Mouse (Mus musculus): ENCODE measurements around the gene Txnrd3. TPM values are rescaled to one million over a fixed set of nuclear protein-coding genes. Genes with fewer than 3 reads are reported as not detected.
A peak's percentile ranks its signal among the peaks of the same experiment; 100 is the strongest.

Gene Txnrd3
- total and polyA plus RNA-seq, 3 experiments = 10.5 to 15.3 (median 13.5) TPM

GRCm38 (mm10) chr6:89679291-89679835, 35.6 kb downstream of the Txnrd3 start:
- Histone ChIP-seq H3K4me3 (no peak overlapping the region), H3K27ac (no peak overlapping the region), H3K4me1 (ENCODE audit: control insufficient read depth, insufficient read depth, low read length) (0 out of 2 replicates have a peak, but pooled peaks cover 1% of the 10 kb centered on the region), H3K27me3 (ENCODE audit: control insufficient read depth, insufficient read depth, low read length) (no peaks in the 10 kb centered on the region), H3K79me2 (replicated peaks; ENCODE audit: control insufficient read depth, insufficient read depth, low read length) (no peaks in the 10 kb centered on the region), H3K36me3 (ENCODE audit: control insufficient read depth, insufficient read depth, low read length) (no peaks in the 10 kb centered on the region), H3K9ac (ENCODE audit: low read depth, low read length) (no peak overlapping the region)
- peak; percentile 51 to 72 for DNase-seq
- WGBS = 20% methylated on average over 10 of the region's 10 CpGs
- intact Hi-C loops (cut with DNase I) = no loop called here
- no peak for TF ChIP-seq POLR2A (IDR thresholded peaks at IDR 0.05; ENCODE audit: insufficient read depth, low read depth, low read length)
- peak; percentile 97 for TF ChIP-seq CTCF (IDR thresholded peaks at IDR 0.05)
- 0 out of 2 replicates have a peak, but pooled peaks have one; percentile 19 for TF ChIP-seq EP300 (IDR thresholded peaks at IDR 0.05; ENCODE audit: insufficient read depth, low read depth, low read length)

GRCm38 (mm10) chr6:89680155-89680554, 36.4 kb downstream of the Txnrd3 start:
- 13% methylated on average over 8 of the region's 8 CpGs for WGBS

GRCm38 (mm10) chr6:89684231-89684630, 40.4 kb downstream of the Txnrd3 start:
- Histone ChIP-seq H3K27ac (no peak overlapping the region), H3K27me3 (ENCODE audit: control insufficient read depth, insufficient read depth, low read length) (no peaks in the 10 kb centered on the region), H3K4me3 (no peak overlapping the region), H3K4me1 (ENCODE audit: control insufficient read depth, insufficient read depth, low read length) (0 out of 2 replicates have a peak, but pooled peaks cover 1% of the 10 kb centered on the region), H3K79me2 (replicated peaks; ENCODE audit: control insufficient read depth, insufficient read depth, low read length) (no peaks in the 10 kb centered on the region), H3K9ac (ENCODE audit: low read depth, low read length) (no peak overlapping the region), H3K36me3 (ENCODE audit: control insufficient read depth, insufficient read depth, low read length) (no peaks in the 10 kb centered on the region)
- WGBS = 24% methylated on average over 1 of the region's 1 CpGs
- intact Hi-C loops (cut with DNase I) = loop anchor here (10.0 kb wide), 4 partner anchors 301 to 891 kb away; partner anchors contain the start of genes Cfap100 and Chst13
- TF ChIP-seq CTCF (IDR thresholded peaks at IDR 0.05) (peak; percentile 47), EP300 (IDR thresholded peaks at IDR 0.05; ENCODE audit: insufficient read depth, low read depth, low read length) (no peak)
- DNase-seq = no peak

More at GRCm38 (mm10) chr6:89680155-89680554, 36.4 kb downstream of the Txnrd3 start:
- Histone ChIP-seq H3K36me3 (ENCODE audit: control insufficient read depth, insufficient read depth, low read length) (no peaks in the 10 kb centered on the region), H3K27ac (no peak overlapping the region), H3K27me3 (ENCODE audit: control insufficient read depth, insufficient read depth, low read length) (no peaks in the 10 kb centered on the region), H3K4me3 (no peak overlapping the region), H3K79me2 (replicated peaks; ENCODE audit: control insufficient read depth, insufficient read depth, low read length) (no peaks in the 10 kb centered on the region), H3K4me1 (ENCODE audit: control insufficient read depth, insufficient read depth, low read length) (0 out of 2 replicates have a peak, but pooled peaks cover 1% of the 10 kb centered on the region), H3K9ac (ENCODE audit: low read depth, low read length) (no peak overlapping the region)
- DNase-seq = peak; percentile 67 to 84
- TF ChIP-seq POLR2A (IDR thresholded peaks at IDR 0.05; ENCODE audit: insufficient read depth, low read depth, low read length) (no peak), CTCF (IDR thresholded peaks at IDR 0.05) (peak; percentile 95), EP300 (IDR thresholded peaks at IDR 0.05; ENCODE audit: insufficient read depth, low read depth, low read length) (0 out of 2 replicates have a peak, but pooled peaks have one; percentile 29)
- intact Hi-C loops (cut with DNase I) = loop anchor here (10.0 kb wide), 4 partner anchors 305 to 895 kb away; partner anchors contain the start of genes Cfap100 and Chst13

- Histone ChIP-seq H3K9ac (ENCODE audit: low read depth, low read length) (no peak overlapping the region), H3K4me1 (ENCODE audit: control insufficient read depth, insufficient read depth, low read length) (no peaks in the 10 kb centered on the region), H3K36me3 (ENCODE audit: control insufficient read depth, insufficient read depth, low read length) (no peaks in the 10 kb centered on the region), H3K27ac (no peak overlapping the region), H3K79me2 (replicated peaks; ENCODE audit: control insufficient read depth, insufficient read depth, low read length) (no peaks in the 10 kb centered on the region), H3K4me3 (no peak overlapping the region), H3K27me3 (ENCODE audit: control insufficient read depth, insufficient read depth, low read length) (no peaks in the 10 kb centered on the region)
- no peak for DNase-seq
- WGBS = 83% methylated on average over 1 of the region's 1 CpGs
- intact Hi-C loops (cut with DNase I) = loop anchor here (10.0 kb wide), 4 partner anchors 298 to 888 kb away; partner anchors contain the start of genes Cfap100 and Chst13
- TF ChIP-seq EP300 (IDR thresholded peaks at IDR 0.05; ENCODE audit: insufficient read depth, low read depth, low read length) (no peak), CTCF (IDR thresholded peaks at IDR 0.05) (no peak), POLR2A (IDR thresholded peaks at IDR 0.05; ENCODE audit: insufficient read depth, low read depth, low read length) (no peak)
Measured at GRCm38 (mm10) chr6:89687100-89687499, 43.3 kb downstream of the Txnrd3 start.

GRCm38 (mm10) chr6:89706624-89707023, 62.8 kb downstream of the Txnrd3 start:
- WGBS = 54% methylated on average over 2 of the region's 2 CpGs
- no peaks in the 10 kb centered on the region for H3K36me3 ChIP-seq (ENCODE audit: control insufficient read depth, insufficient read depth, low read length)
- intact Hi-C loops (cut with DNase I) = no loop called here
- H3K4me1 ChIP-seq (ENCODE audit: control insufficient read depth, insufficient read depth, low read length) = no peaks in the 10 kb centered on the region
- no peak overlapping the region for H3K27ac ChIP-seq
- no peak for DNase-seq
- H3K27me3 ChIP-seq (ENCODE audit: control insufficient read depth, insufficient read depth, low read length) = no peaks in the 10 kb centered on the region
- H3K79me2 ChIP-seq (replicated peaks; ENCODE audit: control insufficient read depth, insufficient read depth, low read length) = no peaks in the 10 kb centered on the region
- no peak overlapping the region for H3K4me3 ChIP-seq
- H3K9ac ChIP-seq (ENCODE audit: low read depth, low read length) = no peak overlapping the region
- TF ChIP-seq POLR2A (IDR thresholded peaks at IDR 0.05; ENCODE audit: insufficient read depth, low read depth, low read length) = no peak
- TF ChIP-seq EP300 (IDR thresholded peaks at IDR 0.05; ENCODE audit: insufficient read depth, low read depth, low read length) = no peak
- no peak for TF ChIP-seq CTCF (IDR thresholded peaks at IDR 0.05)

- Histone ChIP-seq H3K27ac (no peak within 1 kb of the TSS), H3K79me2 (replicated peaks; ENCODE audit: control insufficient read depth, insufficient read depth, low read length) (no peaks in the 10 kb centered on the region), H3K27me3 (ENCODE audit: control insufficient read depth, insufficient read depth, low read length) (no peaks in the 10 kb centered on the region), H3K36me3 (ENCODE audit: control insufficient read depth, insufficient read depth, low read length) (no peaks in the 10 kb centered on the region), H3K4me1 (ENCODE audit: control insufficient read depth, insufficient read depth, low read length) (no peaks in the 10 kb centered on the region), H3K9ac (ENCODE audit: low read depth, low read length) (no peak within 1 kb of the TSS), H3K4me3 (no peak within 1 kb of the TSS)
- TF ChIP-seq EP300 (IDR thresholded peaks at IDR 0.05; ENCODE audit: insufficient read depth, low read depth, low read length) = no peak
- DNase-seq = no peak
- WGBS = 66% methylated on average over 4 of the region's 4 CpGs
- intact Hi-C loops (cut with DNase I) = no loop called here
Measured at GRCm38 (mm10) chr6:89707240-89707639, 63.5 kb downstream of the Txnrd3 start, which contains the start of gene Vmn1r40. TSS of gene Vmn1r40 (plus strand) at chr6:89707540.

Data from heart, adult 2 months (tissue).